In genomic region chr9:61550326-61550725, GRCm38 (mm10) we compare ENCODE assay signal across 21 mouse cellular contexts.
A peak's percentile ranks its signal among the peaks of the same experiment; 100 is the strongest.
DNase-seq lines count a peak whose midpoint lies in the region; ATAC-seq and TF ChIP-seq lines count a peak whose summit lies in the region.
"Had no signal": no experiment of that assay in that cellular context is flagged by ENCODE, and none has a peak within 500 bp of the region (broad histone marks: within the 10 kb centered on the region; RNA-seq: fewer than 3 reads in every experiment).

No protein-coding gene starts in this region.

- TF ChIP-seq CTCF in forebrain, postnatal 0 days (IDR thresholded peaks at IDR 0.05; ENCODE audit: low read depth): no peak

- 0 out of 2 replicates have a peak, but pooled peaks cover 3% of the 10 kb centered on the region for H3K27me3 ChIP-seq in forebrain, embryonic 10.5 days (ENCODE audit: poor library complexity, severe bottlenecking)
- no peaks in the 10 kb centered on the region for H3K27me3 ChIP-seq in forebrain, postnatal 0 days (ENCODE audit: insufficient read depth, low read length)
- peaks cover 13% of the 10 kb centered on the region for H3K27me3 ChIP-seq in midbrain, embryonic 12.5 days
- H3K27me3 ChIP-seq in midbrain, embryonic 10.5 days (ENCODE audit: low read depth, poor library complexity, severe bottlenecking): no peaks in the 10 kb centered on the region; the same call in 1 of the 2 replicates
- no peaks in the 10 kb centered on the region for H3K27me3 ChIP-seq in forebrain, embryonic 13.5 days
- H3K27me3 ChIP-seq in hindbrain, embryonic 16.5 days (replicated peaks; ENCODE audit: control insufficient read depth, insufficient read depth, low read length): no peaks in the 10 kb centered on the region; the same call in 1 of the 2 replicates
- H3K27me3 ChIP-seq: intestine, embryonic 15.5 days; liver, embryonic 13.5 days had no signal

- H3K4me3 ChIP-seq in forebrain, embryonic 10.5 days: no peak overlapping the region
- H3K4me3 ChIP-seq in forebrain, postnatal 0 days (ENCODE audit: low read depth, low read length): no peak overlapping the region
- H3K4me3 ChIP-seq in midbrain, embryonic 12.5 days: no peak overlapping the region
- H3K4me3 ChIP-seq in midbrain, embryonic 10.5 days: no peak overlapping the region
- H3K4me3 ChIP-seq in forebrain, embryonic 13.5 days: no peak overlapping the region
- no peak overlapping the region for H3K4me3 ChIP-seq in hindbrain, embryonic 16.5 days (ENCODE audit: low read length)
- H3K4me3 ChIP-seq: heart, embryonic 10.5 days; intestine, embryonic 15.5 days; liver, embryonic 13.5 days had no signal

- no peak overlapping the region for H3K9ac ChIP-seq in forebrain, postnatal 0 days
- no peak overlapping the region for H3K9ac ChIP-seq in midbrain, embryonic 12.5 days (replicated peaks)
- H3K9ac ChIP-seq in forebrain, embryonic 13.5 days: no peak overlapping the region
- no peak overlapping the region for H3K9ac ChIP-seq in hindbrain, embryonic 16.5 days (ENCODE audit: low read depth, low read length)
- H3K9ac ChIP-seq: intestine, embryonic 15.5 days; liver, embryonic 13.5 days had no signal

- 76% methylated on average over 3 of the region's 3 CpGs for WGBS in forebrain, embryonic 10.5 days
- 27% methylated on average over 3 of the region's 3 CpGs for WGBS in forebrain, postnatal 0 days
- 72% methylated on average over 3 of the region's 3 CpGs for WGBS in midbrain, embryonic 12.5 days
- 83% methylated on average over 3 of the region's 3 CpGs for WGBS in midbrain, embryonic 10.5 days
- WGBS in forebrain, embryonic 13.5 days: 27% methylated on average over 3 of the region's 3 CpGs
- 63% methylated on average over 3 of the region's 3 CpGs for WGBS in hindbrain, embryonic 16.5 days

- no peaks in the 10 kb centered on the region for H3K36me3 ChIP-seq in forebrain, embryonic 10.5 days (replicated peaks)
- H3K36me3 ChIP-seq in forebrain, postnatal 0 days (ENCODE audit: insufficient read depth): no peaks in the 10 kb centered on the region
- H3K36me3 ChIP-seq in midbrain, embryonic 12.5 days: no peaks in the 10 kb centered on the region
- no peaks in the 10 kb centered on the region for H3K36me3 ChIP-seq in midbrain, embryonic 10.5 days
- H3K36me3 ChIP-seq in forebrain, embryonic 13.5 days (ENCODE audit: poor library complexity, severe bottlenecking): no peaks in the 10 kb centered on the region
- H3K36me3 ChIP-seq in hindbrain, embryonic 16.5 days (ENCODE audit: control insufficient read depth, insufficient read depth, low read length): no peaks in the 10 kb centered on the region
- H3K36me3 ChIP-seq: heart, embryonic 10.5 days; intestine, embryonic 15.5 days; liver, embryonic 13.5 days had no signal

- H3K4me2 ChIP-seq in forebrain, postnatal 0 days (ENCODE audit: low read depth): no peak overlapping the region
- no peak overlapping the region for H3K4me2 ChIP-seq in midbrain, embryonic 12.5 days (replicated peaks)
- no peak overlapping the region for H3K4me2 ChIP-seq in forebrain, embryonic 13.5 days
- H3K4me2 ChIP-seq in hindbrain, embryonic 16.5 days (ENCODE audit: low read length): no peak overlapping the region
- H3K4me2 ChIP-seq: intestine, embryonic 15.5 days; liver, embryonic 13.5 days had no signal

- H3K9me3 ChIP-seq in forebrain, embryonic 10.5 days: peaks cover 9% of the 10 kb centered on the region; the same call in 1 of the 2 replicates
- H3K9me3 ChIP-seq in forebrain, postnatal 0 days (ENCODE audit: low read length): no peaks in the 10 kb centered on the region
- no peaks in the 10 kb centered on the region for H3K9me3 ChIP-seq in midbrain, embryonic 12.5 days
- no peaks in the 10 kb centered on the region for H3K9me3 ChIP-seq in midbrain, embryonic 10.5 days (replicated peaks)
- no peaks in the 10 kb centered on the region; the same call in 1 of the 2 replicates for H3K9me3 ChIP-seq in forebrain, embryonic 13.5 days (replicated peaks)
- H3K9me3 ChIP-seq in hindbrain, embryonic 16.5 days (ENCODE audit: control insufficient read depth, low read length): 0 out of 2 replicates have a peak, but pooled peaks cover 2% of the 10 kb centered on the region
- H3K9me3 ChIP-seq: heart, embryonic 10.5 days; liver, embryonic 13.5 days had no signal

- ATAC-seq in forebrain, postnatal 0 days: no peak
- ATAC-seq in midbrain, embryonic 12.5 days (ENCODE audit: low FRiP score, low read depth): peak; percentile 30; the same call in 1 of the 2 replicates
- ATAC-seq in forebrain, embryonic 13.5 days: peak; percentile 50; the same call in 1 of the 2 replicates
- 0 out of 2 replicates have a peak, but pooled peaks have one; percentile 22 for ATAC-seq in hindbrain, embryonic 16.5 days
- ATAC-seq: activated CD4-positive, CD25-positive, alpha-beta regulatory T cell, adult 4 months; intestine, embryonic 15.5 days had no signal

- peak overlapping the region; percentile 75; the same call in 1 of the 2 replicates for H3K27ac ChIP-seq in forebrain, embryonic 10.5 days
- H3K27ac ChIP-seq in forebrain, postnatal 0 days (ENCODE audit: low read depth, low read length): no peak overlapping the region
- H3K27ac ChIP-seq in midbrain, embryonic 12.5 days (replicated peaks): 0 out of 2 replicates have a peak overlapping the region, but pooled peaks have one; percentile 49
- H3K27ac ChIP-seq in midbrain, embryonic 10.5 days (replicated peaks): no peak overlapping the region
- peak overlapping the region; percentile 65 for H3K27ac ChIP-seq in forebrain, embryonic 13.5 days
- H3K27ac ChIP-seq in hindbrain, embryonic 16.5 days (ENCODE audit: low read depth, low read length): no peak overlapping the region
- H3K27ac ChIP-seq: heart, embryonic 10.5 days; intestine, embryonic 15.5 days; liver, embryonic 13.5 days had no signal

- DNase-seq in forebrain, embryonic 10.5 days (ENCODE audit: extremely low spot score, low spot score): no peak
- DNase-seq in forebrain, postnatal 0 days: no peak
- no peak for DNase-seq in midbrain, embryonic 10.5 days (ENCODE audit: low spot score)
- DNase-seq in cerebellum, adult 9-10 months: no peak
- DNase-seq: adrenal gland, postnatal 10 days; cerebellum, postnatal 25 days; embryo, embryonic 11 days; gastrocnemius, postnatal 10 days; kidney, adult 8-10 months; kidney, postnatal 14 days; liver, embryonic 13.5 days; lung, adult 2 months; lung, postnatal 14 days; right cerebral cortex, postnatal 4 days; thymus, postnatal 25 days had no signal

- peaks cover 55% of the 10 kb centered on the region for H3K4me1 ChIP-seq in forebrain, embryonic 10.5 days
- H3K4me1 ChIP-seq in forebrain, postnatal 0 days (ENCODE audit: insufficient read depth): no peaks in the 10 kb centered on the region
- H3K4me1 ChIP-seq in midbrain, embryonic 12.5 days: peaks cover 47% of the 10 kb centered on the region
- H3K4me1 ChIP-seq in midbrain, embryonic 10.5 days: peaks cover 34% of the 10 kb centered on the region
- H3K4me1 ChIP-seq in forebrain, embryonic 13.5 days: peaks cover 69% of the 10 kb centered on the region
- H3K4me1 ChIP-seq in hindbrain, embryonic 16.5 days (ENCODE audit: control insufficient read depth, insufficient read depth, low read depth, low read length): peaks cover 6% of the 10 kb centered on the region
- H3K4me1 ChIP-seq: intestine, embryonic 15.5 days; liver, embryonic 13.5 days had no signal

Comparison
In these comparisons a context has a peak if more than half of its experiments do, and no peak if none do; other contexts are left out.
1. H3K27ac ChIP-seq: peak in forebrain, embryonic 10.5 days (single experiment), midbrain, embryonic 12.5 days (single experiment) and forebrain, embryonic 13.5 days (single experiment); none in forebrain, postnatal 0 days (single experiment), midbrain, embryonic 10.5 days (single experiment) and hindbrain, embryonic 16.5 days (single experiment).